Mouse (Mus musculus) macrophage (primary cell): Measurements from ENCODE around the gene Sarm1. TPM values are rescaled to one million over a fixed set of nuclear protein-coding genes. Genes with fewer than 3 reads are reported as not detected.
"Not testable (repeated sequence)": the region's sequence is repeated elsewhere in the genome, so short reads cannot be mapped to it uniquely, and the experiment has no call there.

Source experiments
- H3K27ac ChIP-seq: fragments of 350-480 bp; formaldehyde crosslinking; 2 replicates; pipeline ENCODE4 v1.9.0; 2021
- H3K36me3 ChIP-seq: fragments of 350-480 bp; formaldehyde crosslinking; 2 replicates; pipeline ENCODE4 v1.9.0; 2021; ENCODE audit errors: inconsistent target
- H3K4me3 ChIP-seq: fragments of 350-480 bp; formaldehyde crosslinking; 2 replicates; pipeline ENCODE4 v1.9.0; 2021; ENCODE audit errors: inconsistent target
- H3K79me2 ChIP-seq: fragments of 350-480 bp; formaldehyde crosslinking; 2 replicates; pipeline ENCODE4 v1.9.0; 2021; ENCODE audit errors: inconsistent target
- WGBS: methylation state at CpG from one replicate; pipeline ENCODE4 v1.1.7; 2026; ENCODE audit warnings: inconsistent platforms; ENCODE audit not compliant: missing documents; 5-methylcytosine and 5-hydroxymethylcytosine counted together
- polyA plus RNA-seq: library from polyadenylated mRNA; stranded (reverse); fragments of 250-400 nt; gene quantifications from 3 replicates; pipeline ENCODE4 v1.2.4, GENCODE M21; 2018; ENCODE audit warnings: inconsistent platforms
- total RNA-seq, 78 experiments: library from RNA; depleted of rRNA; stranded (reverse); fragments of 250-400 nt; gene quantifications; 1 replicate in 9 of 78; 2 replicates in 24 of 78; 3 replicates in 43 of 78; 4 replicates in 2 of 78; pipeline ENCODE4 v1.2.4; 2018; ENCODE audit warnings: inconsistent platforms in 56 of 78

The Sarm1 gene
- under 1 TPM in 4 of 26 experiments, not detected in 22; 0.19 to 0.73 (median 0.49) TPM for total RNA-seq (2018; cell fraction: chromatin; rRNA removed)
- under 1 TPM in 19 of 26 experiments, not detected in 7; 0.03 to 0.35 (median 0.09) TPM for total RNA-seq (2018; cell fraction: cytosol; rRNA removed)
- 1 to 10 TPM in 1 of 26 experiments, under 1 TPM in 3, not detected in 22; 0.20 to 1.0 (median 0.29) TPM for total RNA-seq (2018; cell fraction: nucleus; rRNA removed)
- 0.04 to 0.16 TPM (median 0.12 TPM) in 3 replicates for polyA plus RNA-seq

- H3K4me3 ChIP-seq = peak within 1 kb of the TSS; percentile 23; the same call in 1 of the 2 replicates
- H3K36me3 ChIP-seq = no peaks in the 10 kb centered on the region
- no peaks in the 10 kb centered on the region for H3K79me2 ChIP-seq
- H3K27ac ChIP-seq = no peak within 1 kb of the TSS
- 4% methylated on average over 36 of the region's 36 CpGs for WGBS
These were observed at the start of gene Sarm1 for GRCm38 (mm10) chr11:78497544-78498522. Sarm1 (minus strand) TSS chr11:78497754.

- WGBS = 46% methylated on average over 8 of the region's 8 CpGs
- H3K27ac ChIP-seq = no peak overlapping the region
- peaks cover 66% of the 10 kb centered on the region for H3K79me2 ChIP-seq
- H3K36me3 ChIP-seq = peaks cover 24% of the 10 kb centered on the region
- no peak overlapping the region for H3K4me3 ChIP-seq
These were observed 47.6 kb upstream of the Sarm1 start for GRCm38 (mm10) chr11:78545181-78545580.

GRCm38 (mm10) chr11:78544449-78545111 is 47.0 kb upstream of the Sarm1 start:
- peaks cover 62% of the 10 kb centered on the region for H3K79me2 ChIP-seq
- H3K4me3 ChIP-seq = no peak overlapping the region
- no peak overlapping the region for H3K27ac ChIP-seq
- peaks cover 29% of the 10 kb centered on the region for H3K36me3 ChIP-seq
- WGBS = 97% methylated on average over 6 of the region's 7 CpGs

- H3K79me2 ChIP-seq = peaks cover 63% of the 10 kb centered on the region
- WGBS = 90% methylated on average over 3 of the region's 3 CpGs
- no peak overlapping the region for H3K27ac ChIP-seq
- H3K4me3 ChIP-seq = no peak overlapping the region
- peaks cover 40% of the 10 kb centered on the region for H3K36me3 ChIP-seq
These were observed 42.8 kb upstream of the Sarm1 start for GRCm38 (mm10) chr11:78540358-78540757.

- 2% methylated on average over 14 of the region's 14 CpGs for WGBS
- Histone ChIP-seq H3K36me3 (peaks cover 29% of the 10 kb centered on the region), H3K27ac (peak overlapping the region; percentile 82)
These were observed 39.1 kb upstream of the Sarm1 start for GRCm38 (mm10) chr11:78536690-78537084.

GRCm38 (mm10) chr11:78536080-78536689 is 38.6 kb upstream of the Sarm1 start, which contains the start of the genes Tnfaip1 and Ift20:
Tnfaip1 (minus strand) TSS chr11:78536332.
Ift20 (plus strand) TSS chr11:78536361.
- Histone ChIP-seq H3K36me3 (peaks cover 25% of the 10 kb centered on the region), H3K79me2 (peaks cover 72% of the 10 kb centered on the region), H3K27ac (peak within 1 kb of the TSS; percentile 82), H3K4me3 (peak within 1 kb of the TSS; percentile 93)
- under 1% methylated on average over 50 of the region's 52 CpGs for WGBS

More at GRCm38 (mm10) chr11:78536690-78537084, 39.1 kb upstream of the Sarm1 start:
- Histone ChIP-seq H3K4me3 (peak overlapping the region; percentile 93), H3K79me2 (peaks cover 67% of the 10 kb centered on the region)

- Histone ChIP-seq H3K27ac (peak overlapping the region; percentile 82), H3K36me3 (peaks cover 20% of the 10 kb centered on the region), H3K79me2 (peaks cover 79% of the 10 kb centered on the region), H3K4me3 (peak overlapping the region; percentile 93)
- WGBS = under 1% methylated on average over 23 of the region's 23 CpGs
These were observed 38.0 kb upstream of the Sarm1 start for GRCm38 (mm10) chr11:78535376-78536079.

- Histone ChIP-seq H3K79me2 (peaks cover 89% of the 10 kb centered on the region), H3K27ac (peak overlapping the region; percentile 82), H3K4me3 (peak overlapping the region; percentile 93), H3K36me3 (peaks cover 21% of the 10 kb centered on the region; the same call in 1 of the 2 replicates)
- 71% methylated on average over 4 of the region's 4 CpGs for WGBS
These were observed 37.0 kb upstream of the Sarm1 start for GRCm38 (mm10) chr11:78534516-78534915.

- WGBS = 81% methylated on average over 8 of the region's 10 CpGs
- H3K27ac ChIP-seq, H3K4me3 ChIP-seq: not testable (repeated sequence)
- Histone ChIP-seq H3K79me2 (peaks cover 61% of the 10 kb centered on the region), H3K36me3 (peaks cover 38% of the 10 kb centered on the region)
These were observed 34.0 kb upstream of the Sarm1 start for GRCm38 (mm10) chr11:78531515-78531914.

- no peak overlapping the region for H3K4me3 ChIP-seq
- H3K27ac ChIP-seq = no peak overlapping the region
- 91% methylated on average over 5 of the region's 6 CpGs for WGBS
- peaks cover 43% of the 10 kb centered on the region for H3K36me3 ChIP-seq
- H3K79me2 ChIP-seq = peaks cover 58% of the 10 kb centered on the region
These were observed 33.5 kb upstream of the Sarm1 start for GRCm38 (mm10) chr11:78531046-78531445.

- peaks cover 52% of the 10 kb centered on the region for H3K36me3 ChIP-seq
- peaks cover 57% of the 10 kb centered on the region for H3K79me2 ChIP-seq
- no peak overlapping the region for H3K4me3 ChIP-seq
- WGBS = 96% methylated on average over 12 of the region's 12 CpGs
- no peak overlapping the region for H3K27ac ChIP-seq
These were observed 32.4 kb upstream of the Sarm1 start for GRCm38 (mm10) chr11:78530001-78530400.

GRCm38 (mm10) chr11:78528714-78529113 is 31.2 kb upstream of the Sarm1 start:
- Histone ChIP-seq H3K4me3 (no peak overlapping the region), H3K36me3 (peaks cover 64% of the 10 kb centered on the region), H3K79me2 (peaks cover 44% of the 10 kb centered on the region), H3K27ac (no peak overlapping the region)
- whole genome bisulfite sequencing = 95% methylated on average over 8 of the region's 9 CpGs

GRCm38 (mm10) chr11:78524838-78525237 is 27.3 kb upstream of the Sarm1 start:
- no peak overlapping the region for H3K4me3 ChIP-seq
- peaks cover 89% of the 10 kb centered on the region for H3K36me3 ChIP-seq
- 63% methylated on average over 2 of the region's 2 CpGs for WGBS
- H3K79me2 ChIP-seq = peaks cover 5% of the 10 kb centered on the region; the same call in 1 of the 2 replicates
- H3K27ac ChIP-seq = no peak overlapping the region
